ENCODE assay signal across 18 mouse cellular contexts in the genomic region with DNA sequence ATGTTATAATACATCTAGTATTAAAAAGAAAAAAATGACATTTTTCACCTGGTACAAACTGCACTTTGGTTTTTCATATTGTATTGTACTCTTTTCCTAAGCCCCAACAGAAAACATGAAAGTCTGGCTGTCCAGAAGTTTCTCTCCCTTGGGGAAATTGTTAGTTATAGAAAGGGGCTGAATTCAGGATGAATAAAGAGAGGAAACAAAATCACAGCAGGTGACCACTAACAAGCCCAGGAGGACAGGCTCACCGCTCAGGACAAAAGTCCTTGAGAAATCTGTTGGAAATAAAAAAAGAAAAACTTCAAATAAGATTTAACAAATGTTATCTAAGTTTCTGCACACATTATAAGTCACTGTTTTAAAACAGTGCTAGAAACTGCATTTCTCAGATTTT. TPM values are rescaled to one million over a fixed set of nuclear protein-coding genes. Genes with fewer than 3 reads are reported as not detected.
"Had no signal": no experiment of that assay in that cellular context is flagged by ENCODE, and none has a peak within 500 bp of the region (broad histone marks: within the 10 kb centered on the region; RNA-seq: fewer than 3 reads in every experiment).

No protein-coding gene starts in this region.

- H3K4me3 ChIP-seq: lung, embryonic 15.5 days; megakaryocyte, embryonic 14.5 days; midbrain, embryonic 13.5 days; midbrain, embryonic 15.5 days; neural tube, embryonic 12.5 days; stomach, embryonic 15.5 days had no signal

- H3K27ac ChIP-seq: lung, embryonic 15.5 days; macrophage; midbrain, embryonic 15.5 days; neural tube, embryonic 12.5 days; stomach, embryonic 15.5 days; stomach, postnatal 0 days had no signal

- DNase-seq: liver, postnatal 0 days; lung, adult 2 months; lung, postnatal 14 days; lung, postnatal 36 days; right cerebral cortex, postnatal 14 days; thymus, adult 2 months; thymus, postnatal 25 days; thymus, postnatal 4 days had no signal

- H3K27me3 ChIP-seq: lung, embryonic 15.5 days; megakaryocyte, embryonic 14.5 days; midbrain, embryonic 13.5 days; midbrain, embryonic 15.5 days; neural tube, embryonic 12.5 days; stomach, embryonic 15.5 days had no signal

- H3K4me2 ChIP-seq: lung, embryonic 15.5 days; midbrain, embryonic 11.5 days; midbrain, embryonic 13.5 days; midbrain, embryonic 15.5 days; neural tube, embryonic 12.5 days; stomach, embryonic 15.5 days had no signal

- H3K9ac ChIP-seq: liver, postnatal 0 days; lung, embryonic 15.5 days; midbrain, embryonic 13.5 days; midbrain, embryonic 15.5 days; neural tube, embryonic 12.5 days; stomach, embryonic 15.5 days had no signal

- H3K4me1 ChIP-seq: lung, embryonic 15.5 days; megakaryocyte, embryonic 14.5 days; stomach, embryonic 15.5 days had no signal

- H3K36me3 ChIP-seq: lung, embryonic 15.5 days; midbrain, embryonic 13.5 days; midbrain, embryonic 15.5 days; neural tube, embryonic 12.5 days; stomach, embryonic 15.5 days had no signal

- H3K9me3 ChIP-seq: lung, embryonic 15.5 days; megakaryocyte, embryonic 14.5 days; midbrain, embryonic 13.5 days; midbrain, embryonic 15.5 days; neural tube, embryonic 12.5 days; stomach, embryonic 15.5 days had no signal

- ATAC-seq: lung, postnatal 0 days; midbrain, embryonic 13.5 days; midbrain, embryonic 15.5 days had no signal

RNA-seq across cellular contexts. Expression of gene Scn2a, which starts 43.9 kb away (rescaled TPM):
- polyA plus RNA-seq: macrophage had no signal
